Mouse (Mus musculus): ENCODE data around the gene Nupr1.

Gene Nupr1

GRCm38 (mm10) chr7:126596414-126596813, 34.2 kb downstream of the Nupr1 start:
- DNase-seq (ENCODE audit: low spot score): no peak

GRCm38 (mm10) chr7:126595890-126596289, 34.8 kb downstream of the Nupr1 start:
- DNase-seq (ENCODE audit: low spot score): no peak

GRCm38 (mm10) chr7:126594862-126595561, 35.6 kb downstream of the Nupr1 start, which contains the start of gene Il27:
Il27 (minus strand) TSS chr7:126594941.
- no peak for DNase-seq (ENCODE audit: low spot score)

- peak; percentile 76 for DNase-seq (ENCODE audit: low spot score)
Observed at GRCm38 (mm10) chr7:126587779-126588178, 42.9 kb downstream of the Nupr1 start.

- DNase-seq (ENCODE audit: low spot score): peak; percentile 51
Observed at GRCm38 (mm10) chr7:126586839-126587238, 43.8 kb downstream of the Nupr1 start.

- no peak for DNase-seq (ENCODE audit: low spot score)
Observed at GRCm38 (mm10) chr7:126585717-126586116, 44.9 kb downstream of the Nupr1 start, which contains the start of gene Cln3. Cln3 (minus strand) TSS chr7:126585817.

- no peak for DNase-seq (ENCODE audit: low spot score)
Observed at GRCm38 (mm10) chr7:126584506-126584977, 46.1 kb downstream of the Nupr1 start, which contains the start of gene Apobr. Apobr (plus strand) TSS chr7:126584942.

- no peak for DNase-seq (ENCODE audit: low spot score)
Observed at GRCm38 (mm10) chr7:126583761-126584160, 46.9 kb downstream of the Nupr1 start.

- DNase-seq (ENCODE audit: low spot score): peak; percentile 80
Observed at GRCm38 (mm10) chr7:126583251-126583709, 47.4 kb downstream of the Nupr1 start.

GRCm38 (mm10) chr7:126582759-126583158, 47.9 kb downstream of the Nupr1 start:
- peak; percentile 45 for DNase-seq (ENCODE audit: low spot score)

- DNase-seq (ENCODE audit: low spot score): no peak
Observed at GRCm38 (mm10) chr7:126581661-126582060, 49.0 kb downstream of the Nupr1 start.

- peak; percentile 55 for DNase-seq (ENCODE audit: low spot score)
Observed at GRCm38 (mm10) chr7:126579172-126579571, 51.5 kb downstream of the Nupr1 start.

GRCm38 (mm10) chr7:126576946-126577345, 53.7 kb downstream of the Nupr1 start:
- no peak for DNase-seq (ENCODE audit: low spot score)
